Mouse (Mus musculus): ENCODE measurements around the gene Olfr295. TPM values are rescaled to one million over a fixed set of nuclear protein-coding genes. Genes with fewer than 3 reads are reported as not detected.

Olfr295 gene
- not detected for total RNA-seq (2022)

- no peak for DNase-seq (ENCODE audit: low spot score in 2 of 2)
Observed at GRCm38 (mm10) chr7:86583562-86583961, at the start of gene Olfr295. Gene Olfr295, plus strand, starts transcription at chr7:86583862.

DNA sequence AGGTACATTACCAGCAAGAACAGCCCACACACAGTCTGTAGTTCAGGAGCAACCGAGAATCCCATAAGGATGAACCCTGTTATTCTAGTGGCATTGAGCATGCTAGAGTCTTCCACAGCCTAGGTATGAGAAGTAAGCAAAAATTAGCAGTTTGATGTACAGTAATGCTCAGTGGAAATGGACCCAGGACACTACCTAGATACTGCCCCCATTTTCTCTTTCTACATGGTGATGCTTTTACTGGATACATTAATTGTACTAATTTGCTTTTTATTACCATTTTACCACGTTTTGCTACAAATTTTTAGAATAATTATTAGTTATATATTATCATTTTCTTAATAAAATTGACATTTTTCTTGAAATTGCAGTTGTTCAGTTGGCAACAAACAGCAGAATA lies 32.9 kb downstream of the Olfr295 start, which contains the start of gene Olfr294:
Gene Olfr294 (minus strand): TSS at position 101 of the 400 bp plus-strand sequence.
- DNase-seq (ENCODE audit: low spot score in 2 of 2): no peak

Other genes starting within 250 kb of the Olfr295 start
- gene Olfr307, start 246.3 kb upstream of the Olfr295 start, total RNA-seq (2022): not detected
- not detected for gene Olfr305, start 216.9 kb upstream of the Olfr295 start, total RNA-seq (2022)
- gene Olfr304, start 197.2 kb upstream of the Olfr295 start, total RNA-seq (2022): not detected
- not detected for gene Olfr303, start 186.1 kb upstream of the Olfr295 start, total RNA-seq (2022)
- gene Olfr301, start 180.0 kb upstream of the Olfr295 start, total RNA-seq (2022): not detected
- not detected for gene Olfr299, start 123.9 kb upstream of the Olfr295 start, total RNA-seq (2022)
- not detected for gene Olfr298, start 91.4 kb upstream of the Olfr295 start, total RNA-seq (2022)
- not detected for gene Olfr297, start 63.9 kb upstream of the Olfr295 start, total RNA-seq (2022)
- gene Olfr294, start 32.8 kb downstream of the Olfr295 start, total RNA-seq (2022): not detected
- gene Olfr293, start 65.2 kb downstream of the Olfr295 start, total RNA-seq (2022): not detected
- not detected for gene Olfr292, start 104.5 kb downstream of the Olfr295 start, total RNA-seq (2022)
- gene Folh1, start 192.1 kb downstream of the Olfr295 start, total RNA-seq (2022): 10 to 100 TPM in 2 of 4 experiments, 1 to 10 TPM in 2; 8.1 to 12.7 (median 9.5) TPM
- not detected for gene Vmn2r77, start 211.2 kb downstream of the Olfr295 start, total RNA-seq (2022)

All from layer of hippocampus, adult 8-10 months (tissue).